Mouse (Mus musculus): ENCODE results near the gene Cops7b.

DNA sequence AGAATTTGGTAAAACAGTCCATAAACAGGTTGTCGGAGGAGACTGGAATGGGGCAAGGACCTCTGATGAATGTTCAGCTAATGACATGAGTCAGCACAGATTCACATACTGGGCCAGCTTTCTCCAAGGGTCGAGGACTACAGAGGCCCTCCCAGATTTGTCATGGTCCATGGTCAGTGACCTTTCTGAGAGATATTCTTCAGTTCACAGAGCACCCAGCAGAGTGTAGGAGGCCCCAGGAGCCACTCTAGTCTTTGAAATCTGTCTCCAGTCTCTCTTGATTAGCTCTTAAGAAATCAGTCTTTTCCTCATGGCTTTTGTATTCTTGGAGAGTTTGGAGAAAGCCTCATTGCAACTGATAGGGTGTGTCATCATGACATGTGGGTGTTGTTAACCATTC is 39.6 kb downstream of the Cops7b start:
- TF ChIP-seq CTCF (IDR thresholded peaks at IDR 0.05; ENCODE audit: borderline replicate concordance, insufficient read depth, low read depth, low read length): no peak
- TF ChIP-seq POLR2A (IDR thresholded peaks at IDR 0.05; ENCODE audit: borderline replicate concordance, insufficient read depth, low read length): no peak
